Mouse (Mus musculus) Patski (cell line): ENCODE data around the gene Fgfr2. TPM values are rescaled to one million over a fixed set of nuclear protein-coding genes. Genes with fewer than 3 reads are reported as not detected.
"Not testable (repeated sequence)": the region's sequence is repeated elsewhere in the genome, so short reads cannot be mapped to it uniquely, and the experiment has no call there.

Experiments
- ATAC-seq: fragments of 100-300 bp; one replicate; pipeline ENCODE4 v1.8.0; 2021
- CTCF ChIA-PET: fragments of 350-600 bp; sonication (Branson Sonifier 250); formaldehyde crosslinking; loops from one replicate; lab custom pipeline; 2022; ENCODE audit warnings: inconsistent platforms; lab: Charles Lee
- POLR2A ChIA-PET: fragments of 350-600 bp; sonication (Branson Sonifier 250); formaldehyde crosslinking; loops from one replicate; lab custom pipeline; 2022; ENCODE audit warnings: antibody characterized with exemption, inconsistent platforms; lab: Charles Lee
- DNase-seq: peaks from one replicate; pipeline ENCODE4 v3.0.0-alpha.2; 2011; ENCODE audit warnings: low read depth, low spot score
- H3K27me3 ChIP-seq: fragments of 371-371 bp; one replicate; pipeline ENCODE4 v1.5.1; 2021
- CTCF ChIP-seq: fragments of 100-300 bp; IDR thresholded peaks from one replicate; pipeline ENCODE4 v1.5.1; 2021
- in situ Hi-C: fragments of 300-500 bp; cut with MboI; formaldehyde crosslinking; loops from 3 replicates; pipeline ENCODE4 v1.11.1; 2018; ENCODE audit warnings: low pct_unique_long_range_greater_than_20kb, mixed read lengths
- polyA plus RNA-seq: library from polyadenylated mRNA; unstranded; gene quantifications from one replicate; pipeline ENCODE4 v1.2.3, GENCODE M21; 2021

Fgfr2 gene
- polyA plus RNA-seq, 1 experiment from 2014 or later, result 48.8 TPM

DNA sequence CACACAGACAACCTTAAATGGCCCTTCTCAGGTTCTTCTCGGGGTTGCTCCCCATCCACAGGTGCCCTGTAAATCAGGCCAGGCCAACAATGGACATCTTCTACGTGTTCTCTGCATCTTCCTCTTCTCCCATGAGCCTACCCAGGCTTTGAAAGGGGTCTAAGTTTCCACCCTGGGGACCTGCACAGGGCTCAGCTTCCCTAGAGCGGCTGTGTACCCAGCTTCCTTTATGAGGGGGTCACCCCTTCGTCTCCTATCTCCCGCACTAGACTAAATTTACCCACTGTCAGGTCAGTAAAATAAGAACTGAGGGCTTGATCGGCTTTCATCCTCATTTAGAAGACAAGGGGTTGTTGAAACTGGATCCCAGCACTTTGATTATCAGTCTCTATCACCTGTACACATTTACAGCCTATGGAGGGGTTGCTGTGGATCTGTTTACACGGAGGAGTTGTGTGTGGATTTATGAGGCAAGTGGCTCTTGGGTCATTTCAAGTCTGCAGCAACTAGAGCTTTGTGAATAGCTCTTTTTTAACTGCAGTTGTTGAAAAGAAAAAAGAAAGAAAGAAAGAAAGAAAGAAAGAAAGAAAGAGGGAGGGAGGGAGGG, 2969.7 kb downstream of the Fgfr2 start:
- POLR2A ChIA-PET, result no interaction called here
- CTCF ChIA-PET, result interaction anchor here (1.6 kb wide), 1 partner anchor 12 kb away, joined by 3 read pairs; no protein-coding TSS in a partner anchor
- no peak for ATAC-seq
- DNase-seq, result no peak
- TF ChIP-seq CTCF, result no peak
- in situ Hi-C loops, result no loop called here
- H3K27me3 ChIP-seq, result no peaks in the 10 kb centered on the region

DNA sequence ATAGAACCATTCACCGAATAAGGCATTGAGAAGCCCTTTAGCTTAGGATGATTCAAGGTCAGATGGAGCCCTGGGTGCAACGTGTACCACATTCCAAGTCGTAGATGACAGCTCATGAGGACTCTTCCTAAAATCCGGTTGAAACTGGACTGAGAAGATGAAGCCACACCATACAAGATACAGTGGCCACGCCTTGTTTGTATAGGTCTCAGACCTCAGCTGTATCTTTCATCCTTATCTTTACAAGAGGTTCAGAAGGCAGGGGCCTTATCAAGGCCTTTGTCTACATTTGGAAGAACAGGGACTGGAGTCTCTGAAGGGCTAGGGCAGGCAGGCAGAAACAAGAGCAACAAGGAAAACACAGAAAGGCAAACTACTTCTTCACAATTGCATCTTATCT, 2974.2 kb downstream of the Fgfr2 start:
- ChIA-PET CTCF (no interaction called here), POLR2A (no interaction called here)
- no peaks in the 10 kb centered on the region for H3K27me3 ChIP-seq
- DNase-seq (no peak), ATAC-seq (no peak)
- in situ Hi-C loops, result no loop called here
- TF ChIP-seq CTCF, result no peak

DNA sequence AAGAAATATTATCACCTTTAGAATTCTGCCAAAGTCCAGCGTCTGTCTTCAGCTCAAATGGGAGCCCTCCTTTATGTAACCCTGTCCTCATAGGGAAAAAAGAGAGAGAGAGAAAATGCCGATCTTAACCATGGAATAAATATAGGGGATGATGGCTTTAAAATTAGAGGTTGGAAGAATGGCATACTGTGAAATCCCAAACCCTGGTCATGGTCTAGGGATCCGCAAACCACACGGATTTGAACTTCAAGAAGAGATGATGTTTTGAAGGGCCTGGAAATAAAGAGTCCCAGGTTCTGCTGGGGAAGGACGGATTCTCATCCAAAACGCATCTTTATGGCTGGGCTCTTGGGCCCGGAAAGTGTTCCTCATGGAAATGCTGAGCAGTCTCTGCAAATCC, 2975.9 kb downstream of the Fgfr2 start:
- DNase-seq (no peak), ATAC-seq (no peak)
- TF ChIP-seq CTCF, result no peak
- in situ Hi-C loops, result no loop called here
- no peaks in the 10 kb centered on the region for H3K27me3 ChIP-seq
- ChIA-PET CTCF (no interaction called here), POLR2A (no interaction called here)

DNA sequence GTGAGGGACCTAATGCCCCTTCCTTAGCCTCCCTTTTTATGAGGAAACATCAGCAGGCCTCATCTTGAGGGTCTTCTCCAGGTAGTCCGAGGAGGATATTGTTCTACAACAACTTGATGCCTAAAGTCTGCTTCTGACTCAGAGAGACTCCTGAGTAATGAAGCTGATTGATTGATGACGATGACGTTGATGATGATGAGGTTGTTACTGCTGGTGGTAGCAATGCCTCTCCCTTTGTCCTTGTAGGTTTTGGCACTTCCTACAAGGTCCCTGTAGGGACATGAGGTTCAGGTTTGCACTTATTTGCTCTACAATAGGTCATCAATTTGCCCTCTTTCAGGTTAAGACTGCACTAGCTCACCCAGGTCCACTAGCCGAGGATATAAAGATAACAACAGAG, 2977.9 kb downstream of the Fgfr2 start:
- H3K27me3 ChIP-seq, result no peaks in the 10 kb centered on the region
- in situ Hi-C loops, result no loop called here
- CTCF ChIA-PET, result no interaction called here
- no peak for ATAC-seq
- POLR2A ChIA-PET, result no interaction called here
- no peak for TF ChIP-seq CTCF
- DNase-seq, result no peak

DNA sequence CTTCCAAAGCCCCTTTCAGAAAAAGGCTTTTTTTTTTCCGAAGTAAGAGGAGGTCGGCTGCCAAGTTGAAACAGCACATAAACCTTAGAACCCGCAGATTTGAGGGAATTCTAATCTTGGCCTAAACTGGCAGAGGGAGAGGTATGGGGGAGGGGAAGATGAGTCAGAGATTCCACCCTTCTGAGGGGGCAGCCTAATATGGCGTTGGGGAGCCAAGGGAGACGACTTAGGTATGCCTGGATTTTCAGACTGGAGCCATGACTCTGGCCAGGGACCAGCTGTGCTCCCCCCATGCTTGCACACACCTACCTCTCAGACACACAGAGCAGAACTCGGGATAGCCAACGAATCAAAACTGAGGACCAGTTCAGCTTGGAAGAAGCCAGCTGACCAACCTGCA, 2979.8 kb downstream of the Fgfr2 start:
- in situ Hi-C loops, result no loop called here
- CTCF ChIA-PET, result interaction anchor here (1.0 kb wide), 1 partner anchor 65 kb away, joined by 3 read pairs; no protein-coding TSS in a partner anchor
- H3K27me3 ChIP-seq, result no peaks in the 10 kb centered on the region
- DNase-seq (peak; percentile 85), ATAC-seq (peak; percentile 93)
- POLR2A ChIA-PET, result no interaction called here
- no peak for TF ChIP-seq CTCF

DNA sequence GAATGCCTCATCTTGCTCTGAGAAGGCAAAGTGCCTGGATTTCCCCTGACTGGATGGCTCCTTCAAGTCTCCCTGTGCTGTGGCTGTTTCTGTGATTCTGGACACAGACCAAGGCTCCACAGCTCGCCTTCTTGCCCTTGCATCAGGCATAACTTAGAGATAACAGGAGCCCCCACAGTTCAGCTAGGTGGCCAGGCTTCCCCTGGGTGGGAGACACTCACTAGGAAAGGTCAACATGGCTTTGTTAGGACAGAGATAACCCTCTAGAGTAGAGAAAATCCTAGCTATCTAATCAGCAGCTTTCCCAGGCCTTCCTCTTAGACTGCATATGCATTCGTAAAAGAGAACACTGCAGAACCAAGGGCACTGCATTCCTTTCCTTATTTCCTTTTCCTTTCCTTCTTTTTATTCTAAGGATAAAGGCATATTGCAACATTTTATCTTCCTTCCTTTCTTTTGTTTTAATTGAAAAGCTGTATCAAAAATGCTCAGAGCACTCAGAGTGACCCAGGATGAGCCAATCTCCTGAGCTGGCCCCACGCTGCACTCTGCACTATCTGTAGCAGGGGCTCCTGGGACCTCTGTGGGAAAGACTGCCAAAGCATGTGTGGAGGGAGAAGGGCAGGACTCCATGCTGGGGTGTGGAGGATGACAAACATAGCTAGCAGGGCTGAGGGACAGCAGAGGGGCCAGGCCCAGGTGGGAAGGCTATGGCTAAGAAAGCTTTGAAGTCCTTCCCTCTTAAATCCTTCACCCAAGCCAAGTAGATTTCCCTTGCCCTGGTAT, 2981.9 kb downstream of the Fgfr2 start:
- no peaks in the 10 kb centered on the region for H3K27me3 ChIP-seq
- DNase-seq, result no peak
- ATAC-seq, result no peak
- in situ Hi-C loops, result no loop called here
- CTCF ChIA-PET, result interaction anchor here (0.8 to 2.0 kb wide), 3 partner anchors 9 to 36 kb away, joined by 3 to 5 read pairs (median 3); no protein-coding TSS in a partner anchor
- POLR2A ChIA-PET, result interaction anchor here (0.6 kb wide), 1 partner anchor 172 kb away, joined by 4 read pairs; no protein-coding TSS in a partner anchor
- TF ChIP-seq CTCF, result no peak

DNA sequence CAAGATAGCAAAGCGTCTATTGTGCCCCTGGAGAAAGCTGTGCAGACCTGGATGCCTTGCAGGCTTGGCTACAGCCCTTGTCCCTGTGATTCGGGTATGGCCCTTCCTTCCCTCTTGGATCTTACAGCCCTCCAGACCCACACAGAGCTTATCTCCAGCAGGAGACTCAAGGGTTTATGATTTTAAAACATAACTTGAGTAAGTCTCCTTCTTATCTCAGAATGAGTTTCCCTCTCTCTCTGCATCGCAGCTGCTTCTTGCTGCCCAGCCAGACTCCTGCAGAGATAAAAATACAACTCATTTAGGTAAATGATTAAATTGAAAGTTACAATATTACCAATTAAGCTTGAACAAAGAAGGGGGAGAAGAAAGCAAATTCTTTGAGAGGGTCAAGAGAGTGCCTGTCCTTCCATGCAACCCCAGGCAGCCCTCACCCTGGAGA, 2988.2 kb downstream of the Fgfr2 start:
- CTCF ChIA-PET, result interaction anchor here (0.7 to 1.6 kb wide), 3 partner anchors 107 to 481 kb away, joined by 3 to 4 read pairs (median 3); no protein-coding TSS in a partner anchor
- in situ Hi-C loops, result no loop called here
- POLR2A ChIA-PET, result no interaction called here
- TF ChIP-seq CTCF, result no peak
- ATAC-seq (peak; percentile 35), DNase-seq (peak; percentile 42)
- H3K27me3 ChIP-seq, result no peaks in the 10 kb centered on the region

DNA sequence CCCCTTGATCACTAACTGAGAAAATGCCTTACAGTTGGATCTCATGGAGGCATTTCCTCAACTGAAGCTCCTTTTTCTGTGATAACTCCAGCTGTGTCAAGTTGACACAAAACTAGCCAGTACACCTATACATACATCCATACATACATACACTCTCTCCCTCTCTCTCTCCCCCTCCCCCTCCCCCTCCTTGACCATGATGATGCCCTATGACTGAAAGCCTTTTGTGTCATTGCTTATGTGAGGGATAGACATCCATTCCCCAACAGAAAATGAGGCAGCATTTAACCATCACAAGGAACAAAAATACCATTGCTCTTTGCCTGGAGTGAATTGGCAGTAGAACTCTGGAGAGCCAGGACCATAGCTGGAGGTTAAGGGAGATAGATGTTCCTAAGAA, 2988.7 kb downstream of the Fgfr2 start:
- in situ Hi-C loops, result not testable (repeated sequence)
- CTCF ChIA-PET, result interaction anchor here (0.7 to 1.6 kb wide), 3 partner anchors 106 to 481 kb away, joined by 3 to 4 read pairs (median 3); no protein-coding TSS in a partner anchor

DNA sequence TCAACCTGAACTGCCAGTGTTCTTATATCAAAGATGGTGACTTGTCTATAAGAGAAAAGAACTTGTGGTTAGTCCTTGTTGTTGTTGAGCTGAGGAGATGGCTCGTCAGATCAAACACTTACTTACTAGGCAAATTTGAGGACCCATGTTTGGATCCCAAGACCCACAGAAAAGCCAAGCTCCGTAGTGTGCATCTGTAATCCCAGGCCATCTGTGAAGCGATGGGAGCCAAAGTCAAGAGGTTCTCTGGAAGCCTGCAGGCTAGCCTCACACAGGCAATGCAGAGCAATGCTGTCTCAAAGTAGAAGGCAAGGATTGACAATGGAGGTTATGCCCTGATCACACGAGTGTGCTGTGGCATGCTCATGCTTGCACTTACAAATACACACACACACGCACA, 2992.9 kb downstream of the Fgfr2 start:
- POLR2A ChIA-PET, result interaction anchor here (0.8 kb wide), 1 partner anchor 72 kb away, joined by 3 read pairs; no protein-coding TSS in a partner anchor
- no peaks in the 10 kb centered on the region for H3K27me3 ChIP-seq
- ATAC-seq (no peak), DNase-seq (no peak)
- in situ Hi-C loops, result no loop called here
- no peak for TF ChIP-seq CTCF
- CTCF ChIA-PET, result no interaction called here

More for the DNA sequence above, 2988.7 kb downstream of the Fgfr2 start:
- DNase-seq, POLR2A ChIA-PET, ATAC-seq, H3K27me3 ChIP-seq: not testable (repeated sequence)

DNA sequence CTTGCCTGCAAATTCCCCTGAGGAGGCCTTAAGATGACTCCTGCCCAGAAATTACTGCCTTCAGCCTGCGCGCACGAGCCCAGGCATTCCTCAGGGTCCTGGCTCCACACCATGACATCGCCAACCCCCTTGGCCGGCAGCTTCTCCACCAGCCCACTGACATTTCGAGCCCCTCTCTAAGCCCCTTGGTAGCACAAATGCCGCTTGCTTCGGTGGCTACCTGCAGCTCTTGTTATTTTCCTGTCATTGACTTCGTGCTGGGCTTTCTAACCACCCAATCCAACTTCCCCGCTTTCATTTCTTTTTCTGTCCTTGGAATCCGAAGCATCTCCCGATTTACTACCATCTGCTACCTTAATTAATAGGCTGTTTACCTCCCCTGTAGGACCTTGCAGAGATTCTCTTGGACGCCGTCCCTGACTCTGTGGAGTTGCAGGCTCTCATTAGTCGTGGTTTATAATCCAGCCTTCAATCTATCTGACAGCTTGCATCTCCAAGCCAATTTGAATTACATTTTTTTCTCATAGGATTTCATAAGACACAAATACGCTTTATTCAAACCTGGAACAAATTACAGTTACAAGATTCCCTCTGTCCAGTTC, 2993.7 kb downstream of the Fgfr2 start:
- ChIA-PET POLR2A (no interaction called here), CTCF (no interaction called here)
- no peak for TF ChIP-seq CTCF
- no peaks in the 10 kb centered on the region for H3K27me3 ChIP-seq
- no peak for DNase-seq
- ATAC-seq, result no peak
- in situ Hi-C loops, result no loop called here
